ENCODE assay signal across 14 mouse cellular contexts in the genomic region with DNA sequence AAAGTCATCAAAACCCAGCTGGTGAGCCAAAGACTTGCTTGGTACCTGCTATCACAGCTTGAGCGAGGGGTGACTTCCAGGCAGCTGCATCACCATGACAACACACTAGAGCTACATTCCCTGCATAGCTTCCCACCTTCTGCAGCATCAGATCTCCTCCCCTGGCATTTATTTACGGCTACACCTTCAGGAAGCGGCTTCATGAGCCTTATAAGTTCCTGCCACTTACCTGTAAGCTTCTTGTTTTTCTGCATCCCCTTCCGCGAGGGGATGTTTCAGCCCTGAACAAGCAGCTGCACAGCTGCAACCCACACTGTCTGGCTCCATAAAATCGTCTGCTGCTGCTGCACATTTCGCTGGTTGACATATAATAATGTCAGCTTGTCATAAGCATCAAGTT. TPM values are rescaled to one million over a fixed set of nuclear protein-coding genes. Genes with fewer than 3 reads are reported as not detected.
A peak's percentile ranks its signal among the peaks of the same experiment; 100 is the strongest.
DNase-seq lines count a peak whose midpoint lies in the region; ATAC-seq lines count a peak whose summit lies in the region.
"Had no signal": no experiment of that assay in that cellular context is flagged by ENCODE, and none has a peak within 500 bp of the region (broad histone marks: within the 10 kb centered on the region; RNA-seq: fewer than 3 reads in every experiment).

No protein-coding gene starts in this region.

- H3K27me3 ChIP-seq in hindbrain, embryonic 13.5 days = no peaks in the 10 kb centered on the region
- H3K27me3 ChIP-seq in hindbrain, embryonic 11.5 days (ENCODE audit: control insufficient read depth, insufficient read depth, low read length) = no peaks in the 10 kb centered on the region
- no peaks in the 10 kb centered on the region for H3K27me3 ChIP-seq in midbrain, embryonic 15.5 days (replicated peaks)
- H3K27me3 ChIP-seq: heart, embryonic 13.5 days; liver, embryonic 13.5 days had no signal

- 39% methylated on average over 7 of the region's 7 CpGs for WGBS in hindbrain, embryonic 13.5 days
- WGBS in hindbrain, embryonic 11.5 days = 42% methylated on average over 7 of the region's 7 CpGs
- WGBS in midbrain, embryonic 15.5 days = 23% methylated on average over 7 of the region's 7 CpGs

- no peak for DNase-seq in hindbrain, embryonic 11.5 days (ENCODE audit: low spot score)
- peak; percentile 21 for DNase-seq in ES-CJ7 (ENCODE audit: low read depth, low spot score)
- peak; percentile 14 for DNase-seq in embryo, embryonic 9.5 days (ENCODE audit: extremely low spot score)
- DNase-seq in adrenal gland, adult 8-10 months = no peak
- no peak for DNase-seq in gastrocnemius, postnatal 36 days
- no peak for DNase-seq in cerebellum, postnatal 25 days
- DNase-seq: adrenal gland, postnatal 25 days; cerebellum, postnatal 10 days; kidney, adult 11 months; liver, embryonic 13.5 days had no signal

- H3K27ac ChIP-seq in hindbrain, embryonic 13.5 days = peak overlapping the region; percentile 41
- H3K27ac ChIP-seq in hindbrain, embryonic 11.5 days (ENCODE audit: low read depth, low read length) = no peak overlapping the region
- peak overlapping the region; percentile 76 for H3K27ac ChIP-seq in midbrain, embryonic 15.5 days
- H3K27ac ChIP-seq: heart, embryonic 13.5 days; liver, embryonic 13.5 days had no signal

- peaks cover 15% of the 10 kb centered on the region for H3K4me1 ChIP-seq in hindbrain, embryonic 13.5 days (replicated peaks)
- H3K4me1 ChIP-seq in hindbrain, embryonic 11.5 days (replicated peaks; ENCODE audit: control insufficient read depth, insufficient read depth, low read length) = no peaks in the 10 kb centered on the region
- H3K4me1 ChIP-seq in midbrain, embryonic 15.5 days = peaks cover 23% of the 10 kb centered on the region
- H3K4me1 ChIP-seq: liver, embryonic 13.5 days had no signal

- no peaks in the 10 kb centered on the region for H3K36me3 ChIP-seq in hindbrain, embryonic 13.5 days
- no peaks in the 10 kb centered on the region for H3K36me3 ChIP-seq in hindbrain, embryonic 11.5 days (ENCODE audit: control insufficient read depth, insufficient read depth, low read length)
- H3K36me3 ChIP-seq in midbrain, embryonic 15.5 days (replicated peaks) = no peaks in the 10 kb centered on the region
- H3K36me3 ChIP-seq: heart, embryonic 13.5 days; liver, embryonic 13.5 days had no signal

- H3K9ac ChIP-seq in hindbrain, embryonic 13.5 days = no peak overlapping the region
- H3K9ac ChIP-seq in hindbrain, embryonic 11.5 days (ENCODE audit: low read depth, low read length) = no peak overlapping the region
- H3K9ac ChIP-seq in midbrain, embryonic 15.5 days = no peak overlapping the region
- H3K9ac ChIP-seq: heart, embryonic 13.5 days; liver, embryonic 13.5 days had no signal

- H3K4me3 ChIP-seq in hindbrain, embryonic 13.5 days = no peak overlapping the region
- no peak overlapping the region for H3K4me3 ChIP-seq in hindbrain, embryonic 11.5 days (ENCODE audit: low read depth, low read length)
- H3K4me3 ChIP-seq in midbrain, embryonic 15.5 days = peak overlapping the region; percentile 16; the same call in 1 of the 2 replicates
- H3K4me3 ChIP-seq: heart, embryonic 13.5 days; liver, embryonic 13.5 days had no signal

- 0 out of 2 replicates have a peak overlapping the region, but pooled peaks have one; percentile 19 for H3K4me2 ChIP-seq in hindbrain, embryonic 13.5 days
- H3K4me2 ChIP-seq in hindbrain, embryonic 11.5 days (replicated peaks; ENCODE audit: low read depth, low read length) = no peak overlapping the region
- peak overlapping the region; percentile 39 for H3K4me2 ChIP-seq in midbrain, embryonic 15.5 days
- H3K4me2 ChIP-seq: heart, embryonic 13.5 days; liver, embryonic 13.5 days had no signal

- ATAC-seq in hindbrain, embryonic 13.5 days (ENCODE audit: low FRiP score) = 0 out of 2 replicates have a peak, but pooled peaks have one; percentile 57
- ATAC-seq in hindbrain, embryonic 11.5 days (ENCODE audit: low FRiP score) = no peak
- peak; percentile 92 for ATAC-seq in midbrain, embryonic 15.5 days (replicated peaks)

- no peaks in the 10 kb centered on the region for H3K9me3 ChIP-seq in hindbrain, embryonic 13.5 days
- no peaks in the 10 kb centered on the region for H3K9me3 ChIP-seq in hindbrain, embryonic 11.5 days (ENCODE audit: control insufficient read depth, low read length)
- no peaks in the 10 kb centered on the region for H3K9me3 ChIP-seq in midbrain, embryonic 15.5 days
- H3K9me3 ChIP-seq: heart, embryonic 13.5 days; liver, embryonic 13.5 days had no signal

- intact Hi-C loops in gastrocnemius, postnatal 36 days (cut with DNase I) = no loop called here

RNA-seq across cellular contexts. Expression of a gene that starts 14.8 kb away (rescaled TPM):
- not detected in 2 replicates for polyA plus RNA-seq in hindbrain, embryonic 13.5 days (2015; fragmentation: Nextera tagmentation; extraction: Ambion mirVana)
- polyA plus RNA-seq in hindbrain, embryonic 11.5 days (2014; fragmentation: Nextera tagmentation; extraction: Ambion mirVana) = 0.69 TPM in 1 of 2 replicates, not detected in the other
- polyA plus RNA-seq in midbrain, embryonic 15.5 days (2015; fragmentation: Nextera tagmentation; extraction: Ambion mirVana) = 0.30 and 0.52 TPM in 2 replicates
- total RNA-seq in adrenal gland, adult 8-10 months (2022) = not detected
- not detected for total RNA-seq in gastrocnemius, postnatal 36 days (2021)
- total RNA-seq: adrenal gland, postnatal 25 days; megakaryocyte progenitor cell, adult 5-6 weeks had no signal
- polyA plus RNA-seq: liver, embryonic 13.5 days had no signal

RNA-seq across cellular contexts. Expression of a gene that starts 33.4 kb away (rescaled TPM):
- polyA plus RNA-seq in hindbrain, embryonic 13.5 days (2015; fragmentation: Nextera tagmentation; extraction: Ambion mirVana) = 2.5 and 5.2 TPM in 2 replicates
- polyA plus RNA-seq in hindbrain, embryonic 11.5 days (2014; fragmentation: Nextera tagmentation; extraction: Ambion mirVana) = 2.6 and 3.8 TPM in 2 replicates
- polyA plus RNA-seq in midbrain, embryonic 15.5 days (2015; fragmentation: Nextera tagmentation; extraction: Ambion mirVana) = 1.3 and 1.5 TPM in 2 replicates
- not detected for total RNA-seq in adrenal gland, adult 8-10 months (2022)
- under 1 TPM in 1 of 2 experiments, not detected in 1; 0.36 TPM for total RNA-seq in gastrocnemius, postnatal 36 days (2021)
- total RNA-seq: adrenal gland, postnatal 25 days had no signal

Comparison
In these comparisons a context has a peak if more than half of its experiments do, and no peak if none do; other contexts are left out.
1. DNase-seq: peak in ES-CJ7 (single experiment) and embryo, embryonic 9.5 days (single experiment); none in hindbrain, embryonic 11.5 days (single experiment), adrenal gland, adult 8-10 months (single experiment), gastrocnemius, postnatal 36 days (0 of 2) and cerebellum, postnatal 25 days (0 of 2).